Mouse (Mus musculus) bone marrow macrophage, adult 2 months (primary cell): ENCODE measurements at regions not wholly inside any gene's neighbourhood (a gene's known extent, or its start where the extent isn't known, plus 50 kb on each side); places are given as distances from the start of the nearest gene placed in this dataset.

Source experiments
- H3K27ac ChIP-seq: 2 replicates; pipeline ENCODE4 v1.5.1; 2012; ENCODE audit warnings: low read depth, low read length; ENCODE audit not compliant: insufficient read depth
- H3K4me1 ChIP-seq: 2 replicates; pipeline ENCODE4 v1.6.1; 2012; ENCODE audit warnings: low read length; ENCODE audit not compliant: control insufficient read depth, insufficient read depth
- H3K4me3 ChIP-seq: 2 replicates; pipeline ENCODE4 v1.5.1; 2012; ENCODE audit warnings: mild to moderate bottlenecking, low read length, moderate library complexity; ENCODE audit not compliant: insufficient read depth
- CTCF ChIP-seq: IDR thresholded peaks from 2 replicates; pipeline ENCODE4 v1.5.1; 2012; ENCODE audit warnings: low read depth, mild to moderate bottlenecking, low read length, moderate library complexity
- POLR2A ChIP-seq: IDR thresholded peaks from 2 replicates; pipeline ENCODE4 v1.6.1; 2012; ENCODE audit warnings: mild to moderate bottlenecking, low read depth, low read length, borderline replicate concordance

- no peak overlapping the region for H3K27ac ChIP-seq
- no peak overlapping the region for H3K4me3 ChIP-seq
- no peak for TF ChIP-seq CTCF
- TF ChIP-seq POLR2A = no peak
- H3K4me1 ChIP-seq = peaks cover 13% of the 10 kb centered on the region
These were observed 296.7 kb upstream of the Pitrm1 start for GRCm38 (mm10) chr13:6251025-6251862.

GRCm38 (mm10) chr13:6252100-6252499, 295.8 kb upstream of the Pitrm1 start:
- H3K27ac ChIP-seq = no peak overlapping the region
- TF ChIP-seq CTCF = no peak
- no peak for TF ChIP-seq POLR2A
- peaks cover 13% of the 10 kb centered on the region for H3K4me1 ChIP-seq
- no peak overlapping the region for H3K4me3 ChIP-seq

GRCm38 (mm10) chr13:6255303-6255702, 292.6 kb upstream of the Pitrm1 start:
- peaks cover 10% of the 10 kb centered on the region for H3K4me1 ChIP-seq
- TF ChIP-seq CTCF (no peak), POLR2A (no peak)
- H3K4me3 ChIP-seq = no peak overlapping the region
- H3K27ac ChIP-seq = no peak overlapping the region

- Histone ChIP-seq H3K27ac (no peak overlapping the region), H3K4me3 (no peak overlapping the region), H3K4me1 (peaks cover 10% of the 10 kb centered on the region)
- no peak for TF ChIP-seq CTCF
- TF ChIP-seq POLR2A = no peak
These were observed 292.0 kb upstream of the Pitrm1 start for GRCm38 (mm10) chr13:6255728-6256496.

GRCm38 (mm10) chr13:6258456-6258855, 289.5 kb upstream of the Pitrm1 start:
- Histone ChIP-seq H3K27ac (no peak overlapping the region), H3K4me1 (peaks cover 11% of the 10 kb centered on the region), H3K4me3 (no peak overlapping the region)
- TF ChIP-seq POLR2A = no peak
- no peak for TF ChIP-seq CTCF

- H3K27ac ChIP-seq = no peak overlapping the region
- no peak for TF ChIP-seq CTCF
- no peak for TF ChIP-seq POLR2A
These were observed 287.6 kb upstream of the Pitrm1 start for GRCm38 (mm10) chr13:6260321-6260865.

GRCm38 (mm10) chr13:6261458-6261857, 286.5 kb upstream of the Pitrm1 start:
- Histone ChIP-seq H3K4me1 (peaks cover 6% of the 10 kb centered on the region), H3K4me3 (no peak overlapping the region), H3K27ac (no peak overlapping the region)
- TF ChIP-seq POLR2A (no peak), CTCF (no peak)

More at GRCm38 (mm10) chr13:6260321-6260865, 287.6 kb upstream of the Pitrm1 start:
- H3K4me3 ChIP-seq = no peak overlapping the region
- peaks cover 8% of the 10 kb centered on the region for H3K4me1 ChIP-seq

- no peak for TF ChIP-seq CTCF
- TF ChIP-seq POLR2A = no peak
- Histone ChIP-seq H3K4me3 (no peak overlapping the region), H3K27ac (no peak overlapping the region), H3K4me1 (no peaks in the 10 kb centered on the region)
These were observed 277.4 kb upstream of the Pitrm1 start for GRCm38 (mm10) chr13:6270546-6270945.

- Histone ChIP-seq H3K4me3 (no peak overlapping the region), H3K27ac (no peak overlapping the region), H3K4me1 (no peaks in the 10 kb centered on the region)
- TF ChIP-seq CTCF (no peak), POLR2A (no peak)
These were observed 275.0 kb upstream of the Pitrm1 start for GRCm38 (mm10) chr13:6272932-6273331.

GRCm38 (mm10) chr13:6280073-6280472, 267.9 kb upstream of the Pitrm1 start:
- Histone ChIP-seq H3K4me3 (no peak overlapping the region), H3K4me1 (no peaks in the 10 kb centered on the region), H3K27ac (no peak overlapping the region)
- TF ChIP-seq POLR2A (no peak), CTCF (no peak)

- Histone ChIP-seq H3K4me1 (no peaks in the 10 kb centered on the region), H3K4me3 (no peak overlapping the region), H3K27ac (no peak overlapping the region)
- TF ChIP-seq POLR2A = no peak
- TF ChIP-seq CTCF = no peak
These were observed 259.8 kb upstream of the Pitrm1 start for GRCm38 (mm10) chr13:6288109-6288508.
